Mouse (Mus musculus) hindbrain, embryonic 13.5 days (tissue): ENCODE measurements around the gene Adora1. TPM values are rescaled to one million over a fixed set of nuclear protein-coding genes. Genes with fewer than 3 reads are reported as not detected.

Experiments
- ATAC-seq: fragments of 200-750 bp; cut with Nextera tagmentation; 2 replicates; pipeline ENCODE4 v1.8.0; 2017; ENCODE audit warnings: moderate TSS enrichment; ENCODE audit not compliant: low FRiP score
- H3K27ac ChIP-seq: fragments of 300-500 bp; sonication (generic); 2 replicates; pipeline ENCODE4 v1.5.1; 2015; ENCODE audit warnings: inconsistent platforms, mild to moderate bottlenecking, moderate library complexity
- H3K27me3 ChIP-seq: fragments of 300-500 bp; sonication (generic); 2 replicates; pipeline ENCODE4 v1.6.1; 2015; ENCODE audit warnings: mild to moderate bottlenecking, inconsistent platforms
- H3K36me3 ChIP-seq: fragments of 300-500 bp; sonication (generic); 2 replicates; pipeline ENCODE4 v1.6.1; 2015; ENCODE audit warnings: mild to moderate bottlenecking, inconsistent platforms
- H3K4me1 ChIP-seq: fragments of 300-500 bp; sonication (generic); replicated peaks from 2 replicates; pipeline ENCODE4 v1.6.1; 2015; ENCODE audit warnings: inconsistent platforms
- H3K4me2 ChIP-seq: fragments of 300-500 bp; sonication (generic); 2 replicates; pipeline ENCODE4 v1.6.1; 2015; ENCODE audit warnings: inconsistent platforms, mild to moderate bottlenecking, moderate library complexity
- H3K4me3 ChIP-seq: fragments of 300-500 bp; sonication (generic); 2 replicates; pipeline ENCODE4 v1.5.1; 2015; ENCODE audit warnings: mild to moderate bottlenecking, inconsistent platforms
- H3K9ac ChIP-seq: fragments of 300-500 bp; sonication (generic); 2 replicates; pipeline ENCODE4 v1.6.1; 2015; ENCODE audit warnings: mild to moderate bottlenecking, inconsistent platforms
- H3K9me3 ChIP-seq: fragments of 300-500 bp; sonication (generic); 2 replicates; pipeline ENCODE4 v1.6.1; 2016; ENCODE audit warnings: inconsistent platforms
- WGBS: fragments of 180-500 bp; shearing (Covaris S2); methylation state at CpG from one replicate; pipeline ENCODE4 v1.1.7; 2015; 5-methylcytosine and 5-hydroxymethylcytosine counted together
- polyA plus RNA-seq: library from polyadenylated mRNA; unstranded; fragments of >200 nt; fragmentation: Nextera tagmentation; extraction: Ambion mirVana; gene quantifications from 2 replicates; pipeline ENCODE4 v1.2.1, GENCODE M21; 2015

Gene Adora1
- polyA plus RNA-seq, 1 experiment from 2014 or later: 10.2 TPM

GRCm38 (mm10) chr1:134154655-134155054 lies 80.6 kb downstream of the Adora1 start:
- no peak overlapping the region for H3K4me2 ChIP-seq
- H3K27me3 ChIP-seq: no peaks in the 10 kb centered on the region
- H3K9me3 ChIP-seq: no peaks in the 10 kb centered on the region
- no peak for ATAC-seq
- H3K9ac ChIP-seq: no peak overlapping the region
- H3K4me1 ChIP-seq: 0 out of 2 replicates have a peak, but pooled peaks cover 2% of the 10 kb centered on the region
- no peak overlapping the region for H3K27ac ChIP-seq
- H3K36me3 ChIP-seq: no peaks in the 10 kb centered on the region
- WGBS: 63% methylated on average over 3 of the region's 3 CpGs
- H3K4me3 ChIP-seq: no peak overlapping the region

- no peaks in the 10 kb centered on the region for H3K36me3 ChIP-seq
These were observed 81.1 kb downstream of the Adora1 start for GRCm38 (mm10) chr1:134154121-134154520.

GRCm38 (mm10) chr1:134152626-134153590 lies 82.3 kb downstream of the Adora1 start:
- H3K4me1 ChIP-seq: 0 out of 2 replicates have a peak, but pooled peaks cover 2% of the 10 kb centered on the region
- H3K4me3 ChIP-seq: no peak overlapping the region
- H3K9ac ChIP-seq: no peak overlapping the region
- ATAC-seq: no peak
- H3K4me2 ChIP-seq: no peak overlapping the region
- H3K27me3 ChIP-seq: no peaks in the 10 kb centered on the region
- no peak overlapping the region for H3K27ac ChIP-seq
- H3K36me3 ChIP-seq: no peaks in the 10 kb centered on the region
- no peaks in the 10 kb centered on the region for H3K9me3 ChIP-seq
- WGBS: 79% methylated on average over 21 of the region's 21 CpGs

More at GRCm38 (mm10) chr1:134154121-134154520, 81.1 kb downstream of the Adora1 start:
- Histone ChIP-seq H3K27ac (no peak overlapping the region), H3K4me1 (0 out of 2 replicates have a peak, but pooled peaks cover 2% of the 10 kb centered on the region), H3K9me3 (no peaks in the 10 kb centered on the region), H3K9ac (no peak overlapping the region), H3K4me3 (no peak overlapping the region), H3K27me3 (no peaks in the 10 kb centered on the region), H3K4me2 (no peak overlapping the region)
- no peak for ATAC-seq
- 86% methylated on average over 3 of the region's 3 CpGs for WGBS

- peak; percentile 77 for ATAC-seq
- 37% methylated on average over 13 of the region's 13 CpGs for WGBS
These were observed 83.4 kb downstream of the Adora1 start for GRCm38 (mm10) chr1:134151655-134152412.

GRCm38 (mm10) chr1:134150745-134151144 lies 84.5 kb downstream of the Adora1 start:
- Histone ChIP-seq H3K27ac (no peak overlapping the region), H3K9ac (no peak overlapping the region), H3K4me2 (no peak overlapping the region), H3K36me3 (no peaks in the 10 kb centered on the region), H3K27me3 (no peaks in the 10 kb centered on the region), H3K4me3 (no peak overlapping the region), H3K9me3 (no peaks in the 10 kb centered on the region), H3K4me1 (0 out of 2 replicates have a peak, but pooled peaks cover 2% of the 10 kb centered on the region)
- 93% methylated on average over 9 of the region's 9 CpGs for WGBS
- 0 out of 2 replicates have a peak, but pooled peaks have one; percentile 51 for ATAC-seq

More at GRCm38 (mm10) chr1:134151655-134152412, 83.4 kb downstream of the Adora1 start:
- Histone ChIP-seq H3K36me3 (no peaks in the 10 kb centered on the region), H3K27me3 (no peaks in the 10 kb centered on the region), H3K4me1 (0 out of 2 replicates have a peak, but pooled peaks cover 2% of the 10 kb centered on the region), H3K9me3 (no peaks in the 10 kb centered on the region), H3K9ac (no peak overlapping the region), H3K4me2 (no peak overlapping the region), H3K27ac (no peak overlapping the region), H3K4me3 (no peak overlapping the region)

- Histone ChIP-seq H3K27me3 (no peaks in the 10 kb centered on the region), H3K4me1 (0 out of 2 replicates have a peak, but pooled peaks cover 2% of the 10 kb centered on the region), H3K36me3 (no peaks in the 10 kb centered on the region), H3K4me3 (no peak overlapping the region), H3K9ac (no peak overlapping the region), H3K9me3 (no peaks in the 10 kb centered on the region), H3K27ac (no peak overlapping the region), H3K4me2 (no peak overlapping the region)
- no peak for ATAC-seq
- WGBS: 66% methylated on average over 8 of the region's 8 CpGs
These were observed 85.2 kb downstream of the Adora1 start for GRCm38 (mm10) chr1:134150076-134150475.

Other genes with a start within 250 kb of the Adora1 start
- gene Fmod, start 198.2 kb downstream of the Adora1 start, polyA plus RNA-seq: 7.3 and 7.6 TPM in 2 replicates
- gene Btg2, start 156.3 kb downstream of the Adora1 start, polyA plus RNA-seq: 57.4 and 63.4 TPM in 2 replicates
- gene Chit1, start 124.2 kb downstream of the Adora1 start, polyA plus RNA-seq: 0.30 and 0.35 TPM in 2 replicates
- gene Chil1, start 53.3 kb downstream of the Adora1 start, polyA plus RNA-seq: 2.8 and 3.2 TPM in 2 replicates
- gene Mybph, start 42.0 kb downstream of the Adora1 start, polyA plus RNA-seq: 0.83 and 1.9 TPM in 2 replicates
- gene Myog, start 54.6 kb upstream of the Adora1 start, polyA plus RNA-seq: 3.6 and 3.8 TPM in 2 replicates
- gene Ppfia4, start 97.5 kb upstream of the Adora1 start, polyA plus RNA-seq: 10.9 and 12.3 TPM in 2 replicates
- gene Tmem183a, start 126.5 kb upstream of the Adora1 start, polyA plus RNA-seq: 122 and 128 TPM in 2 replicates
- not detected in 2 replicates for gene 4933406M09Rik, start 150.5 kb upstream of the Adora1 start, polyA plus RNA-seq
- 19.0 and 19.9 TPM in 2 replicates for gene Cyb5r1, start 170.1 kb upstream of the Adora1 start, polyA plus RNA-seq
- 69.8 and 72.0 TPM in 2 replicates for gene Adipor1, start 179.9 kb upstream of the Adora1 start, polyA plus RNA-seq
- 33.2 and 35.0 TPM in 2 replicates for gene Klhl12, start 220.1 kb upstream of the Adora1 start, polyA plus RNA-seq